Comparison of ENCODE assay signal across 13 mouse cellular contexts in genomic region chr17:86967536-86968525, GRCm38 (mm10). TPM values are rescaled to one million over a fixed set of nuclear protein-coding genes. Genes with fewer than 3 reads are reported as not detected.
DNase-seq lines count a peak whose midpoint lies in the region; ATAC-seq and TF ChIP-seq lines count a peak whose summit lies in the region.
"Had no signal": no experiment of that assay in that cellular context is flagged by ENCODE, and none has a peak within 500 bp of the region (broad histone marks: within the 10 kb centered on the region; RNA-seq: fewer than 3 reads in every experiment).

No protein-coding gene starts in this region.

- intact Hi-C loops in heart, adult 2 months (cut with DNase I) = loop anchor here (2.0 to 10.0 kb wide), 2 partner anchors 15 to 477 kb away; partner anchors contain the start of gene Calm2
- intact Hi-C loops in heart, postnatal 14 days (cut with DNase I) = loop anchor here (2.0 kb wide), 1 partner anchor 15 kb away; no protein-coding TSS in a partner anchor

- TF ChIP-seq POLR2A in heart, adult 2 months (IDR thresholded peaks at IDR 0.05; ENCODE audit: insufficient read depth, low read depth, low read length) = no peak

- TF ChIP-seq CTCF in heart, adult 2 months (IDR thresholded peaks at IDR 0.05) = no peak
- TF ChIP-seq CTCF in heart, postnatal 0 days (IDR thresholded peaks at IDR 0.05; ENCODE audit: low read depth) = no peak

- no peaks in the 10 kb centered on the region for H3K27me3 ChIP-seq in heart, adult 2 months (ENCODE audit: control insufficient read depth, insufficient read depth, low read length)
- no peaks in the 10 kb centered on the region for H3K27me3 ChIP-seq in neural tube, embryonic 15.5 days (replicated peaks)
- H3K27me3 ChIP-seq in heart, postnatal 0 days (ENCODE audit: control insufficient read depth, insufficient read depth, low read length) = no peaks in the 10 kb centered on the region

- TF ChIP-seq EP300 in heart, adult 2 months (IDR thresholded peaks at IDR 0.05; ENCODE audit: insufficient read depth, low read depth, low read length) = no peak
- no peak for TF ChIP-seq EP300 in heart, postnatal 0 days (IDR thresholded peaks at IDR 0.05; ENCODE audit: low read depth)

- H3K4me2 ChIP-seq in neural tube, embryonic 15.5 days = no peak overlapping the region
- peak overlapping the region; percentile 51 for H3K4me2 ChIP-seq in heart, postnatal 0 days (ENCODE audit: low read depth, low read length)

- peaks cover 10% of the 10 kb centered on the region; the same call in 1 of the 2 replicates for H3K36me3 ChIP-seq in heart, adult 2 months (ENCODE audit: control insufficient read depth, insufficient read depth, low read length)
- H3K36me3 ChIP-seq in neural tube, embryonic 15.5 days = no peaks in the 10 kb centered on the region
- H3K36me3 ChIP-seq in heart, postnatal 0 days (replicated peaks; ENCODE audit: control insufficient read depth, insufficient read depth, low read length) = peaks cover 19% of the 10 kb centered on the region

- 46% methylated on average over 10 of the region's 10 CpGs for WGBS in heart, adult 2 months
- WGBS in neural tube, embryonic 15.5 days = 65% methylated on average over 10 of the region's 10 CpGs
- 40% methylated on average over 10 of the region's 10 CpGs for WGBS in heart, postnatal 0 days

- H3K27ac ChIP-seq in heart, adult 2 months = peak overlapping the region; percentile 68
- H3K27ac ChIP-seq in neural tube, embryonic 15.5 days (replicated peaks) = peak overlapping the region; percentile 54; the same call in 1 of the 2 replicates
- peak overlapping the region; percentile 87 for H3K27ac ChIP-seq in heart, postnatal 0 days (ENCODE audit: low read depth)

- peaks cover 22% of the 10 kb centered on the region for H3K4me1 ChIP-seq in heart, adult 2 months (ENCODE audit: control insufficient read depth, insufficient read depth, low read length)
- H3K4me1 ChIP-seq in neural tube, embryonic 15.5 days = peaks cover 55% of the 10 kb centered on the region
- H3K4me1 ChIP-seq in heart, postnatal 0 days (ENCODE audit: control insufficient read depth, insufficient read depth) = peaks cover 51% of the 10 kb centered on the region

- no peaks in the 10 kb centered on the region for H3K9me3 ChIP-seq in neural tube, embryonic 15.5 days (replicated peaks)
- H3K9me3 ChIP-seq in heart, postnatal 0 days (replicated peaks; ENCODE audit: control insufficient read depth, low read length) = no peaks in the 10 kb centered on the region

- peaks cover 2% of the 10 kb centered on the region for H3K79me2 ChIP-seq in heart, adult 2 months (replicated peaks; ENCODE audit: control insufficient read depth, insufficient read depth, low read length)

- DNase-seq in heart, adult 2 months = peak in 1 of 2 experiments; percentile 45
- no peak for DNase-seq in heart, postnatal 14 days
- no peak for DNase-seq in neural tube, embryonic 10.5 days (ENCODE audit: extremely low spot score, low spot score)
- peak; percentile 38 for DNase-seq in brain, adult 2 months (ENCODE audit: low read depth, low spot score)
- DNase-seq in heart, postnatal 0 days (ENCODE audit: low spot score) = peak; percentile 65
- DNase-seq in urinary bladder, postnatal 14 days (ENCODE audit: low spot score) = no peak
- DNase-seq in cerebellum, adult 18-20 months = no peak
- DNase-seq: kidney, postnatal 14 days had no signal

- H3K4me3 ChIP-seq in heart, adult 2 months = no peak overlapping the region; the same call in 1 of the 2 replicates
- H3K4me3 ChIP-seq in neural tube, embryonic 15.5 days (replicated peaks) = no peak overlapping the region
- H3K4me3 ChIP-seq in heart, postnatal 0 days (ENCODE audit: low read depth, low read length) = peak overlapping the region; percentile 0; the same call in 1 of the 2 replicates

- peak overlapping the region; percentile 32; the same call in 1 of the 2 replicates for H3K9ac ChIP-seq in heart, adult 2 months (ENCODE audit: low read depth, low read length)
- H3K9ac ChIP-seq in neural tube, embryonic 15.5 days (replicated peaks) = no peak overlapping the region
- H3K9ac ChIP-seq in heart, postnatal 0 days (replicated peaks; ENCODE audit: low read depth, low read length) = no peak overlapping the region

- ATAC-seq in neural tube, embryonic 15.5 days (ENCODE audit: low FRiP score) = no peak
- no peak for ATAC-seq in heart, postnatal 0 days (ENCODE audit: insufficient read depth, low read depth)
- ATAC-seq: activated CD4-positive, CD25-positive, alpha-beta regulatory T cell, adult 4 months; lung, postnatal 0 days had no signal

RNA-seq across cellular contexts. Expression of gene Rhoq, which starts 4.9 kb away (rescaled TPM):
- 100 to 1,000 TPM; 119 to 138 TPM for total RNA-seq in heart, adult 2 months (2021)
- 70.7 and 118 TPM in 2 replicates for polyA plus RNA-seq in heart, adult 2 months (2012; rRNA removed)
- 100 to 1,000 TPM; 165 to 168 TPM for total RNA-seq in heart, postnatal 14 days (2021)
- 7.8 and 8.7 TPM in 2 replicates for polyA plus RNA-seq in neural tube, embryonic 15.5 days (2015; fragmentation: Nextera tagmentation; extraction: Ambion mirVana)
- 67.4 and 74.6 TPM in 2 replicates for total RNA-seq in heart, postnatal 0 days (2014; rRNA removed; ENCODE audit: low replicate concordance)
- 17.6 and 18.7 TPM in 2 replicates for polyA plus RNA-seq in heart, postnatal 0 days (2015; fragmentation: Nextera tagmentation; extraction: Ambion mirVana)

RNA-seq across cellular contexts. Expression of gene Atp6v1e2, which starts 20.1 kb away (rescaled TPM):
- total RNA-seq in heart, adult 2 months (2021) = not detected
- polyA plus RNA-seq in heart, adult 2 months (2012; rRNA removed) = not detected in 2 replicates
- not detected for total RNA-seq in heart, postnatal 14 days (2021)
- not detected in 2 replicates for polyA plus RNA-seq in neural tube, embryonic 15.5 days (2015; fragmentation: Nextera tagmentation; extraction: Ambion mirVana)
- not detected in 2 replicates for total RNA-seq in heart, postnatal 0 days (2014; rRNA removed; ENCODE audit: low replicate concordance)
- polyA plus RNA-seq in heart, postnatal 0 days (2015; fragmentation: Nextera tagmentation; extraction: Ambion mirVana) = not detected in 2 replicates
- total RNA-seq: left cerebral cortex, postnatal 36 days had no signal
- polyA plus RNA-seq: activated CD4-positive, CD25-positive, alpha-beta regulatory T cell, adult 4 months; cerebellum, adult 2 months; lung, postnatal 0 days had no signal

RNA-seq across cellular contexts. Expression of gene Tmem247, which starts 50.7 kb away (rescaled TPM):
- total RNA-seq in heart, adult 2 months (2021) = not detected
- polyA plus RNA-seq in heart, adult 2 months (2012; rRNA removed) = 0.26 TPM in 1 of 2 replicates, not detected in the other
- not detected for total RNA-seq in heart, postnatal 14 days (2021)
- not detected in 2 replicates for polyA plus RNA-seq in neural tube, embryonic 15.5 days (2015; fragmentation: Nextera tagmentation; extraction: Ambion mirVana)
- not detected in 2 replicates for total RNA-seq in heart, postnatal 0 days (2014; rRNA removed; ENCODE audit: low replicate concordance)
- polyA plus RNA-seq in heart, postnatal 0 days (2015; fragmentation: Nextera tagmentation; extraction: Ambion mirVana) = not detected in 2 replicates
- total RNA-seq: left cerebral cortex, postnatal 36 days had no signal
- polyA plus RNA-seq: activated CD4-positive, CD25-positive, alpha-beta regulatory T cell, adult 4 months; cerebellum, adult 2 months; lung, postnatal 0 days had no signal

RNA-seq across cellular contexts. Expression of gene Pigf, which starts 57.4 kb away (rescaled TPM):
- total RNA-seq in heart, adult 2 months (2021) = 1 to 10 TPM; 3.4 to 5.2 TPM
- 2.4 and 4.0 TPM in 2 replicates for polyA plus RNA-seq in heart, adult 2 months (2012; rRNA removed)
- 1 to 10 TPM; 4.0 to 4.8 TPM for total RNA-seq in heart, postnatal 14 days (2021)
- polyA plus RNA-seq in neural tube, embryonic 15.5 days (2015; fragmentation: Nextera tagmentation; extraction: Ambion mirVana) = 33.4 and 35.2 TPM in 2 replicates
- 5.0 and 10.1 TPM in 2 replicates for total RNA-seq in heart, postnatal 0 days (2014; rRNA removed; ENCODE audit: low replicate concordance)
- 9.0 and 12.2 TPM in 2 replicates for polyA plus RNA-seq in heart, postnatal 0 days (2015; fragmentation: Nextera tagmentation; extraction: Ambion mirVana)

RNA-seq across cellular contexts. Expression of gene Cript, which starts 57.5 kb away (rescaled TPM):
- 10 to 100 TPM; 43.5 to 43.7 TPM for total RNA-seq in heart, adult 2 months (2021)
- 15.3 and 32.2 TPM in 2 replicates for polyA plus RNA-seq in heart, adult 2 months (2012; rRNA removed)
- 10 to 100 TPM; 44.2 to 47.3 TPM for total RNA-seq in heart, postnatal 14 days (2021)
- polyA plus RNA-seq in neural tube, embryonic 15.5 days (2015; fragmentation: Nextera tagmentation; extraction: Ambion mirVana) = 188 and 202 TPM in 2 replicates
- total RNA-seq in heart, postnatal 0 days (2014; rRNA removed; ENCODE audit: low replicate concordance) = 34.7 and 40.0 TPM in 2 replicates
- polyA plus RNA-seq in heart, postnatal 0 days (2015; fragmentation: Nextera tagmentation; extraction: Ambion mirVana) = 116 and 124 TPM in 2 replicates

Comparison
In these comparisons a context has a peak if more than half of its experiments do, and no peak if none do; other contexts are left out.
1. DNase-seq: peak in brain, adult 2 months (single experiment) and heart, postnatal 0 days (single experiment); none in heart, postnatal 14 days (0 of 2), neural tube, embryonic 10.5 days (single experiment), urinary bladder, postnatal 14 days (single experiment) and cerebellum, adult 18-20 months (0 of 2).
2. Peak in every context shown above with its lines, with median percentiles within 50 percentile points of each other: H3K27ac ChIP-seq.